Mouse (Mus musculus) spleen, postnatal 4 days (tissue): ENCODE measurements around the gene Kndc1.

Source experiments
- DNase-seq, 2 experiments: peaks; one replicate each; pipeline ENCODE4 v3.0.0; 2022; ENCODE audit warnings: low spot score in 2 of 2

Kndc1 gene

DNA sequence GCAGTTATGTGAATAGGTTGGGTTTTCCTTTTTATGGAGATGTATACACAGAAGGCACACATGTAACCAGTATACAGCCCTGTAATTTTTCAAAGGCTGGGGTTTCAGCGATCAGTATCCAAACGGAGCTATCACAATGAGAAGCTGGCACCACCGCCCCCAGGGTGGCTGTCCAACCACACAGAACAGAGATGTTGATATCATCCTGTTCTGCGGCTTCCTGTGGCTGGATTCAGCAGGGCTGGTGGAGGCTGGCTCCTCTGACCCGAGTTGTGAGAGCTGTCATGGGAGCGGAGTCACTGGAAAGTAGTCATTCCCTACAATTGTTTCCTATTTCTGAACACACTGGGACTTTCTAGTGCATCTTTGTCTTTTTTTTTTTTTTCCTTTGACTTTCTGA, 10.8 kb downstream of the Kndc1 start:
- no peak for DNase-seq

DNA sequence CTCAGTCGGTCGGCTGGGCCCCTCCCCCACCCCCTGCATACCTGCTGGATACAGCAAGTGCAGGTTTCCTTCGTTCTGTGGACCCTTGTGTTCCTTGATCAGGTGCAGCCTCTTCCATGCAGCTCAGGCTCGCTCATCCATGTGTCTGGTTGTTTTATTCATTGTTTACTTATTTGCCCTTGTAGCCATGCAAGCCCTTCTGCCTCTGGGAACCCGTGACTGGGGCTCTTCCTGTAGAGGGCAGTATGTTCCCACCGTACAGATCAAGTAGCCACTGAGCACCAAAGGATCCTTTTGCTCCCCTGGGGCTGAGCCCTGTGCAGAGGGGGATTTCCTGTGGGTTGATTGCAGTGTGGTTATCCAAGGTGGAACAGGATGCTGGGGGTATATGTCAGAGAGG, 11.2 kb downstream of the Kndc1 start:
- no peak for DNase-seq

DNA sequence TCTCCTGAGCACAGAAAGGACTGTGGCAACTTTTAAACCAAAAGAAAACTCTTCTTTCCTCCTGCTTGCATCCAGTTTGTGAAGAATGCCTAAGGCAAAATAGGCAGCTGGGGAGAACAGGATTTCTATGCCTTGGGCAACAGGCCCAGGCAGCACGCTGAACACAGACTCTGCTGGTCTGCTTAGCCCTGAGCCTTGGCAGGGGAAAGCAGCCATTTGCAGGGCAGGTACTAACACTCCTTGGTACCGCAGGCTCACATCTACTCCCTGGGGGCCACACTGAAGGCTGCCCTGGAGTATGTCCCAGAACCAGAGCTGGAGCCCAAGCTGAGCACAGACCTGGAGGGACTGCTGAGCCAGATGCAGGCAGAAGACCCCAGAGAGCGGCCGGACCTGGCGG, 13.7 kb downstream of the Kndc1 start:
- DNase-seq = no peak

DNA sequence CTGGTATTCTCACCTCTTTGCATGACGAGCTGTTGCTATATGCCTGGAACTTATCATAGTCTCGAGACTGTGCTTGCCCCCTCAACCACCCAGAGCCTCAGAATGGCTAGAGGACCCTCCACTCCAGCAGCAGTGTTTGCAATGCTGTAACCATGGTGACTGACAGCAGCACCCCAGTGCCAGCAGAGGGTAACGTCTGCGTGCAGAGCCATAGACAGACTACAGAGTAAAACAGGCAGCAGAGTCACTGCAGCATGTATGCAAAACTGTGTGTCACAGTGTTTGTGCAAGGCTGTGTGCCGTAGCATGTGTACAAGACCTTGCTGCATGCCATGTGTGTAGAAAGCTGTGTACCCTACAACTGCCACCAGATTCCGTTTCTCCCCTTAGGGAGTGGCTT, 15.0 kb downstream of the Kndc1 start:
- no peak for DNase-seq

DNA sequence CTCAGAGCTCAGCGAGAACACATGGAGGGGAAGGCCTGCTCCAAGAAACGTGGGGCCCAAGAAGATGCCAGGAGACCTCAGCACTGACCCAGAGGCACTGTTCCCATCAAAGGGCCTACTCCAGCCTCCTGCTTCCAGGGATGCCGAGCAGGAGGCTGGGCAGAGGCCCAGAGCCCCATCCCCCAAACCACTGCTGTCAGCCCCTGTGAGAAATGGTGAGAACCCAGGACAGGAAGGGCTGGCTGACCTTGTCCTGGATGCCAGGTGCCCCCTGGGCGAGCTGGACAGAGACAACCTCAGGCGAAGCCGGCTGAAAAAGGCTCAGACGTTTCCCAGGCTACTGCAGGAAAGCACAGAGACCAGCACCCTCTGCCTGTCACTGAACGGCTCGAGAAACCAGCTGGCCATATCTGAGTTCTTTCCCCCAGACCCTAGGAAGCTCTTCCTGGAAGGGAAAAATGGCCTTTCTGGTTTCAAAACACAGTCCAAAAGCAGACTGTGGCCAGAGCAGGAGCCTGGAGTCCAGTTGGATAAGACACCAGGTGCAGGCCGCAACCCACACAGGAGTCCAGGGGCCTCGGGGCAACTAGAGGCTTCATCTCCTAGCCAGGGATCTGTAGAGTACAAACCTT, 15.8 kb downstream of the Kndc1 start:
- DNase-seq = no peak

DNA sequence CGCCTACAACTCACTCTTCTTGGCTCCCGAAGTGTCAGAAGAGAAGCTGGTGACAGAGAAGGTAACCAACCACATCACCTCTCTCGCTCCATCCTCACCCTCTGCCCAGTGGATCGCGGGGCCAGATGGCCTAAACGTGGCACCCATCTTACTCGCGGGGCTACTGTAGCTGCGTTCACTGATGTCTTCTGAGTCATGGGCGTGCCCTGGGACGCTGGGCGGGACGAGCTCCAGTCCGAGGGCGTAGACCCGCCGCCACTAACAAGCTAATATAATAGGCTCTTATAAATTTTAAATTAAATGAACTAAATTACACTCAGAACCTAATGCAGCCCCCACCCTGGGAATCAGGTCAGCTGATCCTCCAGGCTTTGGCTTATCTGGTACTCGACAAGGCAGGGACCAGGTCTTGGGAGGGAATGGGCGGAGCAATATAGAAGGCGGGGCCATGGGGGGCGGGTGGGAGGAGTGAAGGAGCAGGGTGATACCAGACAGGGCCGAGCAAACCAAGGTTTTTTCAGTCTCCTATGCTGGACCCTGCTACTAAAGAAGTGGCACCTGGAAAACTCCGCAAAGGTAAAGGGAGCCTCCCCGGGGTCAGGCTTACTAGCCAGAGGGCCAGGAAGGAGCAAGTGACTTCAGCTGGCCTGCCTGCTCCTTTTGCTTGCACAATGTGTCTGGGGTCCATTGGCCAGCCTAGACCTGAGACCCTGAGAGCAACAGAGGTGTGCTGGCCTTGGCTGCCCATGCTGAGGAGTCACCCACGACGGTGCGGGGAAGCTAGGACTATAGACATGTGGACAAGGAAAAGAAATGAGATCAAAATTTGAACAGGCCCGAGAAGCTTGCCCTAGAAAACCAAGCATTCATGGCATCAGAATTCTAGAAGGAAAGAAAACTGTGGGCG, 19.9 kb downstream of the Kndc1 start:
- no peak for DNase-seq

DNA sequence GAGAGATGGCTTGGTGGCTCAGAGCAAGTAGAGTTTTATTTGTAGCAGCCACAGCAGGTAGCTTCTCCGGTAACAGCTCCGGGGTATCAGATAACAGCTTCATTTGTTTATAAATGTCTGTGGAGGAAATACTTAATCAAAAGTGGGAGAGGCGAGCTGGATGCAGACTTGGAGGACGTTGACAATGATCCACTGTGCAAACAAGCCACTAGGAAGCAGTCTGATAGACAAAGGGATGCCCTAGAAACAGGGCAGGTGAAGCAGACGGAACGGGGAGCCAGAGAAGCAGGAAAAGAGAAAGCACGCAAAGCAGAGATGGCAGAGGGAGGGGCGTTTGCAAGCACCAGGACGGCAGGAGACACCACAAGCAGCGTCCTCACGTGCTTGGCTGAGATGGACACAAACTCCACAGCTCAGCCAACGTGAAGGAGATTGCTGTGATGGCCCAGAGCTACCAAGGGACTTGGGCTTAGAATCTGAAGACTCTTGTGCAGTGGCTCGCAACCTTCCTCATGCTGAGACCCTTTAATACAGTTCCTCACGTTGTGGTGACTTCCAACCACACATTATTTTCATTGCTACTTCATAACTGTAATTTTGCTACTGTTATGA, 21.3 kb downstream of the Kndc1 start:
- DNase-seq = no peak

DNA sequence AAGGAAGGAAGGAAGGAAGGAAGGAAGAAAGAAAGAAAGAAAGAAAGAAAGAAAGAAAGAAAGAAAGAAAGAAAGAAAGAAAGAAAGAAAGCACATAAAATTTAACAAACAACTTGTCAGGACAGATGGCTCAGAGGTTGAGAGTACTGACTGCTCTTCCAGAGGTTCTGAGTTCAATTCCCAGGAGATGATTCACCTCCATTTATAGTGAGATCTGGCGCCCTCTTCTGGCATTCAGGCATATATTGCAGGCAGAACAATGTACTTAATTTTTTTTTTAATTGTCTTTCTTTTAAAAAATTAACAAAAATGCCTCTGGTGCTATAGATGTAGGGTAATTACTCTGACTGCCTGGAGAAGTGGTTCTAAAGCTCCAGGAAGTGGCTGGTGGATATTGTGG, 21.8 kb downstream of the Kndc1 start:
- DNase-seq = no peak

DNA sequence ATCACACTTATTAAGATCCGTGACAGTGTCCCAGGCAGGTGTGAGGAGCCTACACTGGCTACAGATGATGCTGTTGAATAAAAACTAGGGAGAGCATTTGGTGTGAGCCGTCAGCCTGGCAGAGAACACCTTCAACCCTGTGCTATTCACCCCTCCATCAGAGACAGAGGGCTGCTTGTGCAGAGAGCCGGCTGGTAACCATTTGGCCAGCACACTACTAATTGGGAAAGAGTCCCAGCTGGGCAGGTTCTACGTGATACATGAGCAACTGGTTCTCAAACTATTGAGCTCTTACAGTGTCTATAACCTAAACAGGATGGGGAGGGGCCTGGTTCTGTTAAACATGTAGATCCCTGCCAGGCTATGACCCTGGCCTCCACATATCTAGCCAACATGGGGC, 23.8 kb downstream of the Kndc1 start:
- no peak for DNase-seq

DNA sequence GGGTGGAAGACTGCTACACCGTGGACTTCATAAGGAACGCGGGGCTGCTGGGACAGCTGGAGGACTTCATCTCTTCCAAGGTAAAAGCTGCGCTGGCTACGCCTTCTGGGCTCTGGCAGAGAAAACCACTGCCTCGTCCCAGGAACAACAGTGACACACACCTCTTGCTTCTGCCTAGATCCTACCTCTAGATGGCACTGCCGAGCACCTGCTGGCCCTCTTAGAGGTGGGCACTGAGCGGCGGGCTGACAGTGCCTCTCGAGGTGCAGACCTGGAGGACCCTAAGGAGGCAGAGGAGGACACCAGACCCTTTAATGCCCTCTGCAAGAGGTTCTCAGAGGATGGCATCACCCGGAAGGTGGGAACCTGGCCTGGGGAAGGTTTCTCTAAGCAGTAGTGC, 36.2 kb downstream of the Kndc1 start:
- DNase-seq = no peak

DNA sequence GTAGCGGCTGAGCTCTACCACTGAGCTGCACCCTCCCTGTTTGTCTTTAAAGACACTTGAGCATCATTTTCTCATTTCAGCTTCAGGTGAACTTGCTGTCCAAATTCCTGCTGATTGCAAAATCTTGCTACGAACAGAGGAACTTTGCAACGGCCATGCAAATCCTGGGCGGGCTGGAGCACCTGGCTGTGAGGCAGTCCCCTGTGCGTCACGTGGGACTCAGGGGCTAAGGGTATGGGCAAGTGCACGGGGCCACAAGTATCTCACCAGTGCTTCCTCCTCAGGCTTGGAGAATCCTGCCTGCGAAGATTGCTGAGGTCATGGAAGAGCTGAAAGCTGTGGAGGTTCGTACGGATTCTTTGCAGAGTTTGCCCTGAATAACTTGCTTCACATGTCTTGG, 42.2 kb downstream of the Kndc1 start:
- DNase-seq = no peak

DNA sequence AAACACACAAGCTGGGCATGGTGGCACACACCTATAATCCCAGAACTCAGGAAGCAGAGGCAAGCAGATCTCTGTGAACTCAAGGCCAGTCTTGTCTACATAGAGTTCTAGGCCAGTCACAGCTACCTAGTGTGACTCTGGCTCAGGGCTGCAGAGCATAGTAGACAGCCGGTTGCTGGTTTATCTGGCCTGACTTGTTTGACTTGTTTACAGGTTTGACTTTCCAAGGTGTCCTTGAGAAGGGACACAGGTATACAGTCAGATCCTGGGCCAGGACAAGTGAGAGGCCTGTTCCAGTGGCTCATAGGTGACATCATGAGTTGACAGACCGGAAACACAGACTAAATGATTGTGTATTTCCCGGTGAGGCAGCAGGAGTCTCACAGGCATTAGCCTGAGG, 42.6 kb downstream of the Kndc1 start:
- no peak for DNase-seq

DNA sequence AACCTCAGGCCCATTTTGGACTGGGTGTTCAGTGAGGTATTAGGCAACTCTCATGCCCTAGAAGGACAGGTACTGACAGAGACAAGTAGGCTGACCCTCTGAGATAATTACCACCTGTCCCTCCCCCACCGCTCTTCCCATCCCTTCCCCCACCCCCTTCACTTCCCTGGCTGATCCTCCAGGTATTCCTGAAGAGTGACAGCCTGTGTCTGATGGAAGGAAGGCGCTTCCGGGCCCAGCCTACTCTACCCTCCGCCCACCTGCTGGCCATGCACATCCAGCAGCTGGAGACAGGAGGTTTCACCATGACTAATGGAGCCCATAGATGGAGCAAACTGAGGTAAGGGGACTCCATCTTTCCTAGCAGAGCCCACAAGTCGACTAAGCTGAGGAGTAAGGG, 43.3 kb downstream of the Kndc1 start:
- DNase-seq = no peak

DNA sequence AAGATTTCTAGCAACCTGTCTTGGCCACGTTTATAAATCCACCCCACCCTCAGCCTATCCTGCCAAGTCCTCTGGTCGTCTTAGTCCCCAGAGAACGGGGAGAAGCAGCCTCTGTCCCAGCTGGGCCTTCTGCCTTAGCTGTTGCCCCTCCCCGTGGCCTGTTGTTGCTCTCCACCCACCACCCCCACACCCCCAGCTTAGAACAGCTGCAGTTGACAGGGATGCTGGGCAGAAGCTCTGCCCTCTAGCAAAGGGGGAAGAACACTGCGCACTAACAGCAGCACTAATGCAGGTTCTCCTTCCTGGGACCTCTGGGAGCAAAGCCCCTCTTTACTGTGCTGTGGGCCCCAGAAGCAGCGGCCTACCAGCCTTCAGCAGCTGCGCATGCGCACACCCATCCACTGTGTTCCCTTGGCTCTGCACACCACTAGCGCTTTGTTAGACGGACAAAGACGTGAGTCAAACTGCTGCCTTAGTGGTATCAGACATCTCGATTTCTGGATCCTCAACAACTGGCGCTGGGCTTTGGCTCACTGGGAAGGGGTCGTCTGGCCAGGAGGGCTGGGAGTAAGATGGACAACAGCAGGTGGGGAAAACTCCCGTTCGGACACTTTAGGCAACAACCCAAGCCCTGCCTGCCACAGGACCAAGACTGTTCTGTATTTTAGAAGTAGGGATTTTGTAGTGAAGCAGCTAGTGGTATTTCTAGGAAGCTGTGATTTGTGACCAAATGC, 46.1 kb downstream of the Kndc1 start:
- DNase-seq = no peak

DNA sequence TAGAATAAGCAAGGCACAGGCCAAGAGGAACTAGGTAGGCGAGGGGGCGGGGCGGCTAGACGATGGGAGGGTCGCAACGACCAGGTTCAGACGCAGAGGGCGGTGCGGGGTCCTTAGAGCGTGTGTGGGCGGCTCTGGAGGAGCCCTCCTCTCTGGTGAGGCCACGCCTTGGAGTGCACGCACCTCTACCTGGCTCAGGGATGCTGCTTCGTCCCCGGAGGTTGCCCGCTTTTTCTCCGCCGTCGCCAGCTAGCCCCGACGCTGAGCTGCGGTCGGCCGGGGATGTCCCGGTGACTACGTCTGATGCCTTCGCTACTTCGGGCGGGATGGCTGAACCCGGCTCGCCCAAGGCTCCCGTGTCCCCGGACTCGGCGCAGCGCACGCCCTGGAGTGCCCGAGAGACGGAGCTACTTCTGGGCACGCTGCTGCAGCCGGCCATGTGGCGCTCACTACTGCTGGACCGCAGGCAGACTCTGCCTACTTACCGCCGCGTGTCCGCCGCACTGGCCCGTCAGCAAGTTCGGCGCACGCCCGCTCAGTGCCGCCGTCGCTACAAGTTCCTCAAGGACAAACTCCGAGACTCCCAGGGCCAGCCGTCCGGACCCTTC, 49.3 kb downstream of the Kndc1 start, which contains the start of gene Utf1:
Gene Utf1, plus strand, starts transcription at position 116 of the 608 bp plus-strand sequence.
- DNase-seq = no peak

DNA sequence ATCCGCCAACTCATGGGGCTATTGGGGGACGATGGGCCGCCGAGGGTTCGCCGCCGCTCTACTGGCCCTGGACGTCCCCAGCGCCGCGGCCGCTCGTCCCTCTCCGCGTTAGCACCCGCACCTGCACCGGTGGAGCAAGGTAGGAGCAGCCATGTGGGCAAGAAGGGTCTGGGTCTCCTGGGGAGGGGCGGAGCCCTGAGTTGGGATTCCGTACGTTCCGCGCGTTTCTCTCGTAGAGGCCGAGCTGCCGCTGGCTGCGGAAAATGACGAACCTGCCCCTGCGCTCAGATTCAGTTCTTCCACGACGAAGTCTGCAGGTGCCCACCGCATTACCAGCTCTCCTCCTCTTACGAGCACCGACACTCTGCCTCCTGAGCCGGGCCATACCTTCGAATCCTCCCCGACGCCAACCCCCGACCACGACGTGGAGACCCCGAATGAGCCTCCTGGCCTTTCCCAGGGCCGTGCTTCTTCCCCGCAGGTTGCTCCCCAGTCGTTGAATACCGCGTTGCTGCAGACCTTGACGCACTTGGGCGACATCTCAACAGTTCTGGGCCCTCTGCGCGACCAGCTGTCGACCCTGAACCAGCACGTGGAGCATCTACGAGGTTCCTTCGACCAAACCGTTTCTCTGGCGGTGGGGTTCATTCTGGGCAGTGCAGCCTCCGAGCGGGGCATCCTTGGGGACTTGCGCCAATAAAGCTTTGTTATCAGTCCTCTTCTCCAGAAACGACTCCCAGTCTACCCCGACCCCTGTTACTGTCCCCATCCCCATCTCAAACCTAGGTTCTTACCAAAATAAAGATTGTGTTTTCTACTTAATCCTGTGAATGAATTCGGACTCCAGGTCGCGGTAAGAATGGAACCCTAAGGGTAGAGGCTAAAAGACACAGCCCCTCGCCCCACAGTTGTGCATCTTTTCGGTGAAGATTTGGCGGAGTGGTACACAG, 50.1 kb downstream of the Kndc1 start:
- no peak for DNase-seq

DNA sequence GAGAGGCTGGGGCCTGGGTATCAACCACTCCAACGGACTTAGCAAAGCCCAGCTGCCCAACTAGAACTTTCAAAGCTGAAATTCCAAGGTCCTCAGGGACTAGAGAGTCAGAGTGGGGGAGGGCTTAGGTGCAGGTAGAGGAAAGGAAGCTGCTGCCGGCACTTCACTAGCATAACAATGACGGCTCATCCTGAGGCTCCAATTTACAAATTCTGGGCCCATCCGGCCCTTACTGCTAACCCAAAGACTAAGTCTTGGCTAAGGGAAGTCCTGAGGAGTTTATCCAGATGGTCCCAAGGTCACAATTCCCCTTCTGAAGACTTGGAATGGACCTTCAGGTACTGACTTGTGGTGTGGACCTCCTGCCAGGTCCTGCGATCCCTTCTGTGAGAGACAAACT, 51.0 kb downstream of the Kndc1 start:
- DNase-seq = no peak

DNA sequence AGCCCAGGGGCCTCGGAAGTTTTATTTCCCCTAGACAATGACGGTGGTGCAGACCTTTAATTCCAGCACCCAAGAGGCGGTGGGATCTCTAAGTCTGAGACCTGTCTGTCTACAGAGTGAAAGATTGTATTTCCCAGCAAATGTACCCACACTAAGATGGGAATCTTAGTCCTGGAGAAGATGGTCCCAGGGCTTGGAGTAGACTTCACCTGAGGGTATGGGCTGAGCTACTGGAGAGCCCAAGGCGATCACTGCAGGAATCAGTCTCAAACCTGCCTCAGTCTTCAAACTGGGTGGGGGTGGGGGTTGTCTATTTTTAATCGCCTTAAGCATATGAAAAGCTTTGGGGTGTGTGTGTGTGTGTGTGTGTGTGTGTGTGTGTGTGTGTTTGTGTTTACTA, 51.5 kb downstream of the Kndc1 start:
- DNase-seq = no peak

DNA sequence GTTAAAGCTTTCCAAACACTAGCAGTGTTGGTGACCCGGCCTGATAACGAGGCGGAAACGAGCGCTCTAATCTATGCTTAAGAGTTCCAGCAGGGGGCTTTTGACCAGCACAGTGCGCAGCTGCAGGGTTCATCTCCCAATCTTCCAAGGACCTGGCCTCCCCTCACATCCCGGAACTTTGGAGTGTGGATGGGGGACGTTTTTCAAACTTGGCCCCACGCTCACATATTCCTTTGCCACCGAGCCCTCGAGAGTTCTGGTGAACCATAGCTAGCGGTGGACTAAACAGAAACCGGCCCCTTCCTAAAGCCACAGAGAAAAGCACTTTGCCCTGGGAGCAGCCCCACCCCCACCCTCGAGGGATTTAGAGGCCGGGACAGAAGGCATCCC, 55.4 kb downstream of the Kndc1 start:
- DNase-seq = no peak

DNA sequence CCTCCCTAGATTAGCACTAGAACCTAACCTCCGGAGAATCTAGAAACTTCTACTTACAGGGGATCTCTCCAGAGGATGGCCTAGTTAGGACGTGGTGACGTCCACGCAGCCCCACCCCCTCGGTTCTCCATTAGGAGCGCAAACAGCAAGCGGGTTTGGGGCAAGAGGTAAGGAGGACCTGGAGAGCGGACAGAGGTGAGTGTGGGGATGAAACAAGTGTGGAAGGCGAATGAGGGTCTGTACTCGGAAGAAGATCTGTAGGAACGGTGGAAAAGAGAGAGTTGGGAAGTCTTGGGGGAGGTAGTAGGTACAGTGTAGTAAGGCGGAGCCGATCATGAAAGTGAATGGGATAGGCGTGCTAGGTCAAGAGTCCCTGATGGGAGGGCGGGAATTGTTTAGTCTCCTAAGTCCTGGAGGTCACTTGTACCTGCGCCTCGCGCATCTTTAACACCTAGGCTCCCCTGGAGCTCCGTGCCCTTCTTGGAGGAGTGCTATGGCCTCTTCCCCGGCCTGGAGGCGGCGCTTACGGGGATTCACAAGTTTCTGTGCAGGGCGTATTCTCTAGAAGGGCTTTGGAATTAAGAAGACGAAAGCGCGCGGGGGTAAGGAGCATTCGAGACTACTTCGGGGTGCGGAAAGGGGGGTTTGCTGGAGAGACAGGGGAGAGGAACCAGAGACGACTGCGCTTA, 55.9 kb downstream of the Kndc1 start:
- DNase-seq = no peak
